Mouse (Mus musculus): Measurements from ENCODE around the gene Kctd21. TPM values are rescaled to one million over a fixed set of nuclear protein-coding genes. Genes with fewer than 3 reads are reported as not detected.
A peak's percentile ranks its signal among the peaks of the same experiment; 100 is the strongest.

Gene Kctd21
- polyA plus RNA-seq, 1 experiment from 2014 or later = 2.2 TPM

DNA sequence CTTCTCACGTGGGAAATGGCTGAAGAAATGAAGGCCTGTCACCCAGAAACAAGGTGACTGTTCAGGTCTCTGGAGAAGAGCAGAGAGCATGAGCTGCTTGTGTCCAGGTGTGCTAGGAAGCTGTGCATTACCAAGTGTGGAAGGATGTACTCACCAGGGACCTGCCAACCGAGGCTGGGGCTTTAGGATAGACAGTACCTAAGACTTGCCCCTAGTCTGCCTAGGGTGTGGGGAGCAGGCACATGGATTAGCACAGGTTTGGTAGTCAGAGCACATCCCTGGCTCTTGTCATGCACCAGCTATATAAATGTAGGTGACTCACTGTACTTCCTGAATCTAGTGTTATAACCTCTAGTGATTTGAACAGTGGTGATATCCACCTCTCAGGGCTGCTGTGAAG lies 28.5 kb upstream of the Kctd21 start:
- Histone ChIP-seq H3K4me2 (no peak overlapping the region), H3K4me3 (ENCODE audit: low read depth, low read length) (no peak overlapping the region), H3K27me3 (replicated peaks; ENCODE audit: control insufficient read depth, insufficient read depth, low read length) (no peaks in the 10 kb centered on the region), H3K9me3 (ENCODE audit: control insufficient read depth, low read length) (peaks cover 4% of the 10 kb centered on the region; the same call in 1 of the 2 replicates), H3K9ac (ENCODE audit: low read depth, low read length) (no peak overlapping the region), H3K4me1 (replicated peaks; ENCODE audit: control insufficient read depth, insufficient read depth, low read length) (no peaks in the 10 kb centered on the region), H3K36me3 (ENCODE audit: control insufficient read depth, insufficient read depth, low read length) (peaks cover 21% of the 10 kb centered on the region), H3K27ac (ENCODE audit: low read depth, low read length) (no peak overlapping the region)
- 74% methylated on average over 2 of the region's 2 CpGs for WGBS
- ATAC-seq (replicated peaks; ENCODE audit: low FRiP score) = no peak
- DNase-seq (ENCODE audit: low spot score) = no peak

DNA sequence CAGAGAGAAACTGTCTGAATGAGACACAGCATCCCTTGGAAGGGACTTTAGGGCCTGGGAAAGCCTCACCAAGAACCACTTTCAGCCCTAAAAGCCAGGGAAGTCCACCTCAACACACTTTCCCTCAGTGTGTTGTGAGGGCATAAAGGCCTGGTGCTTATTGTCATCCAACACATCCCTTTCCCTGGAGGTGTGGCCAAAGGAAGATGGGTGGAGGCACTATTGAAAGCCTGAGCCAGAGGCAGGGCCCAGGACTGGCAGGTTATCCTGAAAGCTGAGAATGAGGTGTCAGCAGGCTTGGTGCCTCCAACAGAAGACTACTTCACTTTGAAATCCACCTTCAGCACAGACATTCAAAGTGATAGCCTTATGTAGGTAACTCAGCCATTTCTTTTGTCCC lies 27.7 kb upstream of the Kctd21 start:
- Histone ChIP-seq H3K9ac (ENCODE audit: low read depth, low read length) (no peak overlapping the region), H3K4me2 (no peak overlapping the region), H3K9me3 (ENCODE audit: control insufficient read depth, low read length) (peaks cover 4% of the 10 kb centered on the region; the same call in 1 of the 2 replicates), H3K36me3 (ENCODE audit: control insufficient read depth, insufficient read depth, low read length) (peaks cover 22% of the 10 kb centered on the region), H3K4me1 (replicated peaks; ENCODE audit: control insufficient read depth, insufficient read depth, low read length) (no peaks in the 10 kb centered on the region), H3K4me3 (ENCODE audit: low read depth, low read length) (no peak overlapping the region), H3K27me3 (replicated peaks; ENCODE audit: control insufficient read depth, insufficient read depth, low read length) (no peaks in the 10 kb centered on the region), H3K27ac (ENCODE audit: low read depth, low read length) (no peak overlapping the region)
- ATAC-seq (replicated peaks; ENCODE audit: low FRiP score) (no peak), DNase-seq (ENCODE audit: low spot score) (peak; percentile 24)

DNA sequence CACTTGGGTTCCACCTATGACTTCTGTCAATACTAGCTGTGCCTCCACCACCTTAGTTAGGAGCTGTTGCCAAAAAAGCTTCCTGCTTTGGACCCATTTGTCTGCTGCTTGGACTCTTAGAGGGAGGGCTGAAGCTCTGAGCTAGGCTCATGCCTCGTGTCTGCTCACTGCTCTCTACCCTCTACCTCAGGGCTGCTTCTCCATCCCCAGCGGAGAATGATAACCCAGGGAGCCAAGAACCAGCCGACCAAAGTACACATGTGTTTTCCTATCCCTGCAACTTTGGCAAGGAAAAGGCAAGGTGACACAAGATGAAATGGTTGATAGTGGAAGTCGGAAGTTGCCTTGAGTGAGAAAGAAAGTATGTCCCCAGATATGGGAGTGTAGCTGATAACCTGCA lies 26.9 kb upstream of the Kctd21 start:
- H3K4me1 ChIP-seq (replicated peaks; ENCODE audit: control insufficient read depth, insufficient read depth, low read length) = no peaks in the 10 kb centered on the region
- 74% methylated on average over 4 of the region's 4 CpGs for WGBS
- no peak overlapping the region for H3K27ac ChIP-seq (ENCODE audit: low read depth, low read length)
- peak; percentile 21 for DNase-seq (ENCODE audit: low spot score)
- H3K4me3 ChIP-seq (ENCODE audit: low read depth, low read length) = no peak overlapping the region
- no peak overlapping the region for H3K4me2 ChIP-seq
- no peak for ATAC-seq (replicated peaks; ENCODE audit: low FRiP score)
- peaks cover 22% of the 10 kb centered on the region for H3K36me3 ChIP-seq (ENCODE audit: control insufficient read depth, insufficient read depth, low read length)
- H3K27me3 ChIP-seq (replicated peaks; ENCODE audit: control insufficient read depth, insufficient read depth, low read length) = no peaks in the 10 kb centered on the region
- peaks cover 4% of the 10 kb centered on the region; the same call in 1 of the 2 replicates for H3K9me3 ChIP-seq (ENCODE audit: control insufficient read depth, low read length)
- H3K9ac ChIP-seq (ENCODE audit: low read depth, low read length) = no peak overlapping the region

DNA sequence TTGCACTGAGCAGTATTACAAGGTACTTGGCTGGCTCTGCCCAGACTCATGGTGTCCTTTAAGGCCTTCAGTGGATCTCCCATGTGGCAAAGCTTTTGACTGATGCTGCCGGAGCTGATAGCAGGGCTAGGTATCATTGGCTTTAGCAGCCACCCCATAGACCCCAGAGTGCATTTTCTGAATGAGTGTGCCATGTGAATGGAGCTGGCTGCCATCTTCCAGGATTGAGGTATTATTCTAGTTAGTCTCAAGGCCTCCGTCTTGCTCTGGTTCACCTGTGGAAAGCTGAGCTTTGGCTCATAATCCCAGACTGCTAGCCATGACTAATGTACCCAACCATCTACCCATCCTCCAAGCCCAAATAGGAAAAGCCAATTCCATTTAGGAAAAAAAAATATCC lies 25.3 kb upstream of the Kctd21 start:
- Histone ChIP-seq H3K4me1 (replicated peaks; ENCODE audit: control insufficient read depth, insufficient read depth, low read length) (no peaks in the 10 kb centered on the region), H3K27ac (ENCODE audit: low read depth, low read length) (no peak overlapping the region), H3K36me3 (ENCODE audit: control insufficient read depth, insufficient read depth, low read length) (peaks cover 22% of the 10 kb centered on the region), H3K9me3 (ENCODE audit: control insufficient read depth, low read length) (peaks cover 4% of the 10 kb centered on the region; the same call in 1 of the 2 replicates), H3K4me2 (no peak overlapping the region), H3K27me3 (replicated peaks; ENCODE audit: control insufficient read depth, insufficient read depth, low read length) (no peaks in the 10 kb centered on the region), H3K4me3 (ENCODE audit: low read depth, low read length) (no peak overlapping the region), H3K9ac (ENCODE audit: low read depth, low read length) (no peak overlapping the region)
- ATAC-seq (replicated peaks; ENCODE audit: low FRiP score) (no peak), DNase-seq (ENCODE audit: low spot score) (peak; percentile 25)
- 90% methylated on average over 2 of the region's 2 CpGs for WGBS

DNA sequence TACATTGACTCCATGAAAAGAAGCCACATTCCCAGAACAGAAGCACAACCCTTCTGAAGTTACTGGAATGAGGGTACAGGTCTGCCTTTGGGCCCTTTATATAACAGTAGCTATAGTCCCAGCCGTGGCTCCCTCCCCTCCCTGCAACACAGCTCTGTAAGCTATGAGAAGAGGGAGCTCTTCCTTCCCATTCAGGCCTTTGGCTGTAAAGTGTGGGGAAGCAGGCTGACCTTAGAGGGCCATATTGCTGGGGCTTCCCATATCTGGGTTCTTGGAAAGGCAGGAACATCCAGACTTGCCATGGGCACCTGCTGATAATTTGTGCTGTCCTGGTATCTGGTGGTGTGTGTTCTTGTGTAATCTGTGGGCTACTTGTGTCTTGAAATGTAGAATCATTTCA lies 24.6 kb upstream of the Kctd21 start:
- Histone ChIP-seq H3K4me3 (ENCODE audit: low read depth, low read length) (no peak overlapping the region), H3K27me3 (replicated peaks; ENCODE audit: control insufficient read depth, insufficient read depth, low read length) (no peaks in the 10 kb centered on the region), H3K9me3 (ENCODE audit: control insufficient read depth, low read length) (peaks cover 4% of the 10 kb centered on the region; the same call in 1 of the 2 replicates), H3K36me3 (ENCODE audit: control insufficient read depth, insufficient read depth, low read length) (peaks cover 22% of the 10 kb centered on the region), H3K27ac (ENCODE audit: low read depth, low read length) (no peak overlapping the region), H3K4me2 (no peak overlapping the region), H3K4me1 (replicated peaks; ENCODE audit: control insufficient read depth, insufficient read depth, low read length) (no peaks in the 10 kb centered on the region), H3K9ac (ENCODE audit: low read depth, low read length) (no peak overlapping the region)
- DNase-seq (ENCODE audit: low spot score) = peak; percentile 9
- 96% methylated on average over 1 of the region's 1 CpGs for WGBS
- no peak for ATAC-seq (replicated peaks; ENCODE audit: low FRiP score)

DNA sequence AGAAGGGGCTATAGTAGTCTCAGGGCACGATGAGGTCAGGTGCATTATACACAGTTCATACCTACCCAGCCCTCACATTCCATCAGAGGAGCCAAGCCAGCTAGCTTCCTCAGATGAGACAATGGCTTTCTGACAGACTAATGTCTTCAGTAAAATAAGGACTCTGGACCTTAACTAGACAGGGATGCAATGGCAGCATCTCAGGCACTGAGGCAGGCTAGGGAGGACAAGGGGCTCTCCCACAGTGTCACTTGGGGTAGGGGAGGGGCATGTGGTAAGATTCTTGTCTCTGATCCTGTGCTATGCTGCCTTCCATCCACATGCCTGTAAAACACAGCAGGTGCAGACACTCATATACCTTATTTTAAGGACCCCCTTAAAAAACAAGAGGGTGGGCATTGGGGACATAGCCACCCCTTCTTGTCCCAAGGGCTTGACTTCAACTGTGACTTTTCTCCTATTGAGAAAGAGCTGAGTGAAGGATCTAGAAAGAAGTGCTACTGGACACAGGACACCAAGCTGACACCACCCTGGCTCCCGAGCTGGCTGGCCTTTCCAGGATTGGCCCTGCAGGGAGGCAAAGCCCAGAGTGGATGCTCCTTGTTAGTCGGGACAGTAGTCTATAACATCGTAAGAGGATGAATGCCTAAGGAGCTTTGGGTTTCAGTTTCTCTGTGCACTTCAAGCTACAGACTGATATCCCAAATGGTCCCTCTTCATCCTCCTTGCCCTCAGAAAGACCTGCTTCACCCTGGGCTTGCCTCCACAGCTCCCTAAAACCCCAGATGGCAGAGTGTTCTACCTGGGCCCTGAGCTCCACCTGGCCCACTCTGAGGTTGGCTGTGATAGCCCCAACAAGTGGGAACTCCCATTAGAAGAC lies 22.4 kb upstream of the Kctd21 start:
- H3K27me3 ChIP-seq (replicated peaks; ENCODE audit: control insufficient read depth, insufficient read depth, low read length) = no peaks in the 10 kb centered on the region
- no peak overlapping the region for H3K4me2 ChIP-seq
- ATAC-seq (replicated peaks; ENCODE audit: low FRiP score) (no peak), DNase-seq (ENCODE audit: low spot score) (peak; percentile 27)
- H3K4me1 ChIP-seq (replicated peaks; ENCODE audit: control insufficient read depth, insufficient read depth, low read length) = no peaks in the 10 kb centered on the region
- WGBS = 90% methylated on average over 4 of the region's 4 CpGs
- no peak overlapping the region for H3K27ac ChIP-seq (ENCODE audit: low read depth, low read length)
- peaks cover 15% of the 10 kb centered on the region for H3K36me3 ChIP-seq (ENCODE audit: control insufficient read depth, insufficient read depth, low read length)
- H3K4me3 ChIP-seq (ENCODE audit: low read depth, low read length) = no peak overlapping the region
- H3K9ac ChIP-seq (ENCODE audit: low read depth, low read length) = no peak overlapping the region
- peaks cover 4% of the 10 kb centered on the region; the same call in 1 of the 2 replicates for H3K9me3 ChIP-seq (ENCODE audit: control insufficient read depth, low read length)

DNA sequence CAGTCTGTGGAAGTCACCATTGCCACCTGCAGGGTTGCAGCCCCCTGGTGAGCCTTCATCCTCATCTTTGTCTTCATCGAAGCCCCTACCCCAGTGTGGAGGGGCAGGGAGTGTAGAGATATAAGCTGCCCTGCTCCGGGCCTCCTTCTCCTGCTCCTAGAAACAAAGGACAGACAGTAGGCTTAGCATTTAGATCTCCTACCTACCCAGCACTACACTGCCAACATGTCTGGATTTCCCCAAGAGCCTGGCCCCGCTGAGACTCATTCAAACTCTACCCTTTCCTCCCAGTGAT lies 21.8 kb upstream of the Kctd21 start:
- Histone ChIP-seq H3K36me3 (ENCODE audit: control insufficient read depth, insufficient read depth, low read length) (peaks cover 15% of the 10 kb centered on the region), H3K4me3 (ENCODE audit: low read depth, low read length) (no peak overlapping the region), H3K4me2 (no peak overlapping the region), H3K27ac (ENCODE audit: low read depth, low read length) (no peak overlapping the region), H3K4me1 (replicated peaks; ENCODE audit: control insufficient read depth, insufficient read depth, low read length) (no peaks in the 10 kb centered on the region), H3K9me3 (ENCODE audit: control insufficient read depth, low read length) (peaks cover 4% of the 10 kb centered on the region; the same call in 1 of the 2 replicates), H3K9ac (ENCODE audit: low read depth, low read length) (no peak overlapping the region), H3K27me3 (replicated peaks; ENCODE audit: control insufficient read depth, insufficient read depth, low read length) (no peaks in the 10 kb centered on the region)
- WGBS = 86% methylated on average over 3 of the region's 3 CpGs
- DNase-seq (ENCODE audit: low spot score) = peak; percentile 28
- no peak for ATAC-seq (replicated peaks; ENCODE audit: low FRiP score)

DNA sequence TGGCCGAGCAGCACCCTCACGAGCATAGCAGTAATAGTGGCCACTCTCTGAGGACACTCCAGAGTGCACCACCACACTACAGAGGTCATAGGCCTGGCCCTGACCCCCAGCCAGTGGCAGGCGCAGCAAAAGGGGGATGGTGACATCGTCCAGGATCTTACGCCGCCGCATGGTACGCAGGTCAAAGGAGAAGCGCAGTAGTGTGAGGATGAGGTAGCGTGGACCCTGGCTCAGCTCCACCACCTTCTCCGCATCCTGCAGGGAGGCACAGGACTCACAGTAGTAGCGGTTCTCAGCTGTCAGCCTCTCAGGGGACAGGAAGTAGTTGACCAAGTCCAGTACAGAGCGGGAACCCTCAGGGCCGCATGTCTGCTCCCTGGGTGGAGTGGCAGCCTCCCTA lies 20.5 kb upstream of the Kctd21 start:
- Histone ChIP-seq H3K4me1 (replicated peaks; ENCODE audit: control insufficient read depth, insufficient read depth, low read length) (no peaks in the 10 kb centered on the region), H3K36me3 (ENCODE audit: control insufficient read depth, insufficient read depth, low read length) (peaks cover 13% of the 10 kb centered on the region), H3K4me2 (no peak overlapping the region), H3K4me3 (ENCODE audit: low read depth, low read length) (no peak overlapping the region), H3K9ac (ENCODE audit: low read depth, low read length) (no peak overlapping the region), H3K9me3 (ENCODE audit: control insufficient read depth, low read length) (peaks cover 4% of the 10 kb centered on the region; the same call in 1 of the 2 replicates), H3K27ac (ENCODE audit: low read depth, low read length) (no peak overlapping the region), H3K27me3 (replicated peaks; ENCODE audit: control insufficient read depth, insufficient read depth, low read length) (no peaks in the 10 kb centered on the region)
- ATAC-seq (replicated peaks; ENCODE audit: low FRiP score) (no peak), DNase-seq (ENCODE audit: low spot score) (no peak)
- WGBS = 90% methylated on average over 14 of the region's 14 CpGs

DNA sequence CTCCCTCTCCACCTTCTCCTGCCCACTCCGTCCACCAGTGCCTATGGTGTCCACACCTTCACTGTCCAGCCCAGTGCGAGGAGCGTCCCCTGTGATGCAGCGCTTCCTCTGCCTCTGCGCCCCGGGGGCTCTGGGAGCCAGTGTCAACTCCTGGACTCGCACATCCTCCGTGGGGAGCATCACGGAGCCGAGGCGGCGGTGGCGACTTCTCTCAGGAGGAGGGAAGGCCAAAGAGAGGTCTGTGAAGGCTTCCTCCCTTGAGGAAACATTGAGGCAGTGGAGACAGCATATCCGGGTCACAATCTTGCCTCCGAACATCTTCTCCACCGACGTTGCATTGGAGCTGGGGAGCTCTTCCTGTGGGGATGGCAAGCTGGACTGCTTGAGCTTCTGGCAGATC lies 19.9 kb upstream of the Kctd21 start:
- Histone ChIP-seq H3K4me3 (ENCODE audit: low read depth, low read length) (no peak overlapping the region), H3K27ac (ENCODE audit: low read depth, low read length) (no peak overlapping the region), H3K36me3 (ENCODE audit: control insufficient read depth, insufficient read depth, low read length) (peaks cover 11% of the 10 kb centered on the region; the same call in 1 of the 2 replicates), H3K9me3 (ENCODE audit: control insufficient read depth, low read length) (peaks cover 4% of the 10 kb centered on the region; the same call in 1 of the 2 replicates), H3K4me2 (no peak overlapping the region), H3K9ac (ENCODE audit: low read depth, low read length) (no peak overlapping the region), H3K4me1 (replicated peaks; ENCODE audit: control insufficient read depth, insufficient read depth, low read length) (no peaks in the 10 kb centered on the region), H3K27me3 (replicated peaks; ENCODE audit: control insufficient read depth, insufficient read depth, low read length) (no peaks in the 10 kb centered on the region)
- no peak for DNase-seq (ENCODE audit: low spot score)
- 90% methylated on average over 17 of the region's 17 CpGs for WGBS
- ATAC-seq (replicated peaks; ENCODE audit: low FRiP score) = no peak
